Mouse (Mus musculus) hindbrain, embryonic 16.5 days (tissue): ENCODE results near the gene Gbp6. TPM values are rescaled to one million over a fixed set of nuclear protein-coding genes. Genes with fewer than 3 reads are reported as not detected.
"Not testable (repeated sequence)": the region's sequence is repeated elsewhere in the genome, so short reads cannot be mapped to it uniquely, and the experiment has no call there.

Source experiments
- ATAC-seq: fragments of 200-750 bp; cut with Nextera tagmentation; 2 replicates; pipeline ENCODE4 v1.8.0; 2017; ENCODE audit warnings: moderate TSS enrichment, moderate library complexity
- H3K27ac ChIP-seq: fragments of 300-500 bp; sonication (generic); 2 replicates; pipeline ENCODE4 v1.5.1; 2014; ENCODE audit warnings: low read depth, mild to moderate bottlenecking, control low read depth, low read length, moderate library complexity
- H3K27me3 ChIP-seq: fragments of 300-500 bp; sonication (generic); replicated peaks from 2 replicates; pipeline ENCODE4 v1.6.1; 2014; ENCODE audit warnings: low read length; ENCODE audit not compliant: control insufficient read depth, insufficient read depth
- H3K36me3 ChIP-seq: fragments of 300-500 bp; sonication (generic); 2 replicates; pipeline ENCODE4 v1.6.1; 2014; ENCODE audit warnings: mild to moderate bottlenecking, low read length, moderate library complexity, mixed read lengths; ENCODE audit not compliant: control insufficient read depth, insufficient read depth
- H3K4me1 ChIP-seq: fragments of 300-500 bp; sonication (generic); 2 replicates; pipeline ENCODE4 v1.6.1; 2014; ENCODE audit warnings: low read depth, low read length; ENCODE audit not compliant: control insufficient read depth, insufficient read depth
- H3K4me2 ChIP-seq: fragments of 300-500 bp; sonication (generic); 2 replicates; pipeline ENCODE4 v1.6.1; 2014; ENCODE audit warnings: mild to moderate bottlenecking, low read length, control low read depth, moderate library complexity
- H3K4me3 ChIP-seq: fragments of 300-500 bp; sonication (generic); 2 replicates; pipeline ENCODE4 v1.5.1; 2014; ENCODE audit warnings: mild to moderate bottlenecking, low read length, control low read depth, moderate library complexity
- H3K9ac ChIP-seq: fragments of 300-500 bp; sonication (generic); 2 replicates; pipeline ENCODE4 v1.6.1; 2014; ENCODE audit warnings: low read depth, mild to moderate bottlenecking, control low read depth, low read length, moderate library complexity
- H3K9me3 ChIP-seq: fragments of 300-500 bp; sonication (generic); 2 replicates; pipeline ENCODE4 v1.6.1; 2014; ENCODE audit warnings: mild to moderate bottlenecking, low read length, moderate library complexity; ENCODE audit not compliant: control insufficient read depth
- WGBS: fragments of 180-500 bp; shearing (Covaris S2); extraction: QIAGEN DNeasy Blood & Tissue Kit; methylation state at CpG from one replicate; pipeline ENCODE4 v1.1.7; 2014; 5-methylcytosine and 5-hydroxymethylcytosine counted together
- polyA plus RNA-seq: library from polyadenylated mRNA; unstranded; fragments of >200 nt; fragmentation: Nextera tagmentation; extraction: Ambion mirVana; gene quantifications from 2 replicates; pipeline ENCODE4 v1.2.1, GENCODE M21; 2015

The Gbp6 gene
- polyA plus RNA-seq, 1 experiment from 2014 or later = 2.3 TPM

DNA sequence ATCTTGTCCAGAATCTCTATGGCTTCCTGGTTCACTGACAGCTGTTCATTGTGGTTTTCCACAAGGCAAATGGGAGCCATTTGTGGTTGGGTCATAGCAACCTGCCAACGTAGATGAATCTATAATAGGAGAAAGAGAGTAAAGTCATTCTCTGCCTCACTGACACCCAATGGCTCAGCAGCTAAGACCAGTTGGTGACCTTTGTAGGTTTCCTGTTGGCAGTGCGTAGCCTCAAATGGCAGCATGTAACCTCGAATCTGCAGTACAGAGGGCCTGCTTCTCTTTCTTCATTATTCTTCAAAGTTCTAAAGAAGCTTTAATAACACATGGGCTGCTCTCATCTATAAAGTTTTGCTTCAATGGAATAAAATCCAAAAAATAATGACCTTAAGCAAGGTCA lies 57.5 kb downstream of the Gbp6 start:
- not testable (repeated sequence) for ATAC-seq
- 76% methylated on average over 3 of the region's 3 CpGs for WGBS

More for the DNA sequence above, 57.5 kb downstream of the Gbp6 start:
- not testable (repeated sequence) for H3K27me3 ChIP-seq, H3K27ac ChIP-seq, H3K9ac ChIP-seq, H3K4me3 ChIP-seq, H3K9me3 ChIP-seq, H3K36me3 ChIP-seq, H3K4me2 ChIP-seq, H3K4me1 ChIP-seq

Other genes starting within 250 kb of the Gbp6 start
- gene Gbp9, start 154.2 kb downstream of the Gbp6 start, polyA plus RNA-seq = 1.5 and 1.6 TPM in 2 replicates
- 0.63 and 0.65 TPM in 2 replicates for gene Gbp8, start 154.2 kb downstream of the Gbp6 start, polyA plus RNA-seq
- gene Gbp4, start 154.1 kb downstream of the Gbp6 start, polyA plus RNA-seq = 1.5 and 2.0 TPM in 2 replicates
- 1.1 TPM in 2 replicates for gene Gbp10, start 54.2 kb downstream of the Gbp6 start, polyA plus RNA-seq
- 0.92 TPM in 1 of 2 replicates, not detected in the other for gene Gm43302, start within 50 bp of the Gbp6 start, polyA plus RNA-seq
- 11.2 and 14.9 TPM in 2 replicates for gene Lrrc8b, start 122.1 kb upstream of the Gbp6 start, polyA plus RNA-seq
- gene Lrrc8c, start 225.7 kb upstream of the Gbp6 start, polyA plus RNA-seq = 14.1 and 15.1 TPM in 2 replicates